Mouse (Mus musculus) heart, postnatal 0 days (tissue): ENCODE measurements at regions not wholly inside any gene's neighbourhood (a gene's known extent, or its start where the extent isn't known, plus 50 kb on each side); places are given as distances from the start of the nearest gene placed in this dataset.

Experiments
- CTCF ChIP-seq: IDR thresholded peaks from 2 replicates; pipeline ENCODE4 v1.5.1; 2016; ENCODE audit warnings: antibody characterized with exemption, control low read depth, low read depth
- EP300 ChIP-seq: IDR thresholded peaks from 2 replicates; pipeline ENCODE4 v1.6.1; 2016; ENCODE audit warnings: antibody characterized with exemption, low read depth

GRCm38 (mm10) chr17:9917031-9917430, 247.5 kb upstream of the Pabpc6 start:
- TF ChIP-seq EP300 (no peak), CTCF (no peak)
